Mouse (Mus musculus) embryonic fibroblast, embryonic 13.5 days (primary cell): ENCODE data around the gene Rreb1. TPM values are rescaled to one million over a fixed set of nuclear protein-coding genes. Genes with fewer than 3 reads are reported as not detected.

Experiments used
- H3K27ac ChIP-seq: 2 replicates; pipeline ENCODE4 v1.5.1; 2012; ENCODE audit warnings: low read length, control low read depth, inconsistent platforms; ENCODE audit not compliant: insufficient read depth
- H3K4me1 ChIP-seq: 2 replicates; pipeline ENCODE4 v1.6.1; 2011; ENCODE audit warnings: low read length; ENCODE audit not compliant: control insufficient read depth, insufficient read depth
- H3K4me3 ChIP-seq: 2 replicates; pipeline ENCODE4 v1.5.1; 2011; ENCODE audit warnings: mild to moderate bottlenecking, control low read depth, low read length; ENCODE audit not compliant: insufficient read depth
- CTCF ChIP-seq: IDR thresholded peaks from 2 replicates; pipeline ENCODE4 v1.5.1; 2011; ENCODE audit warnings: mild to moderate bottlenecking, control low read depth, low read length, moderate library complexity, borderline replicate concordance; ENCODE audit not compliant: insufficient read depth
- POLR2A ChIP-seq: IDR thresholded peaks from 2 replicates; pipeline ENCODE4 v1.6.1; 2011; ENCODE audit warnings: low read depth, mild to moderate bottlenecking, control low read depth, low read length, moderate library complexity
- polyA plus RNA-seq: library from polyadenylated mRNA; stranded (reverse); fragments of >200 nt; gene quantifications from 2 replicates; pipeline ENCODE4 v1.2.4, GENCODE M21; 2011; ENCODE audit warnings: low read depth; ENCODE audit not compliant: missing spikeins, insufficient read length

Gene Rreb1
- polyA plus RNA-seq, 1 experiment, result 14.1 TPM

DNA sequence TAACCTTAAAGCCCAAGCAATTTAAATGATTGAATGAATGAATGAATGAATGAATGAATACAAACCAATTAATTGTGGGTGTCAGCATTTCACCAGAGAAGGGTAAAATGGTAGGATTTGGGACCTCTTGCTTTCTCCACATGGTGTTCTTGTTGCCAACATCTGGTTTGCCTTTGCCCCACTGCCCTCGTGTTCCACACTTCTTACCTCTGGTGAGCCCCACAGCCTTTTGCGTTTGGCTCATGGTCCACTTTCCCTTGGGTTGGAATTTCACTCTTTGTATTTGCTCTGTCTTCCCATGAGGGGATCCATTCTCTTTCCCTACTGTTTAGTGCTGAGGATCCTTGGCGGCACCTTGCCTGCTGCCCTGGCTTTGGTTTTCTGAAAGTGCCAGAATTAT is 99.0 kb downstream of the Rreb1 start:
- TF ChIP-seq POLR2A, result no peak
- no peak for TF ChIP-seq CTCF
- peaks cover 11% of the 10 kb centered on the region for H3K4me1 ChIP-seq
- H3K27ac ChIP-seq, result no peak overlapping the region
- no peak overlapping the region for H3K4me3 ChIP-seq

DNA sequence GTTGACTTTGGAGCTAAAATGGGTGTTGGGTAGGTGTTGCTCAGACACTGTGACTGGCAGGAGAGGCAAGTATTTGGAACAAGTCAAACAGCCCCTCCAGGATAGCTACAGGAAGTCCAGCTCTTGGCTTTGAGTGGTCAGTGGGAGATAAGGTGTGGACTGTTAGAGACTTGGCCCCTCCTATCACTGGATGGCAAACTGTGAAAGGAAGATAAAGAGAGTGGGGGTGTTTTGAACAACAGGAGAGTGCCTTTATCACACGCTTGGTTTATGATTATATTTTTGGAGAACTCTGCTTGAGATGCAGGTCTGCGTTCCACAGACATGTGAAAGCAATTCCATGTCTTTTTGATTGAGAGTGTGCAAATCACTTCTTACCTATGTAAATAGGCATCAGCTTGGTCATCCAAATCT is 100.7 kb downstream of the Rreb1 start:
- Histone ChIP-seq H3K27ac (no peak overlapping the region), H3K4me3 (no peak overlapping the region), H3K4me1 (peaks cover 11% of the 10 kb centered on the region)
- TF ChIP-seq POLR2A (no peak), CTCF (no peak)

DNA sequence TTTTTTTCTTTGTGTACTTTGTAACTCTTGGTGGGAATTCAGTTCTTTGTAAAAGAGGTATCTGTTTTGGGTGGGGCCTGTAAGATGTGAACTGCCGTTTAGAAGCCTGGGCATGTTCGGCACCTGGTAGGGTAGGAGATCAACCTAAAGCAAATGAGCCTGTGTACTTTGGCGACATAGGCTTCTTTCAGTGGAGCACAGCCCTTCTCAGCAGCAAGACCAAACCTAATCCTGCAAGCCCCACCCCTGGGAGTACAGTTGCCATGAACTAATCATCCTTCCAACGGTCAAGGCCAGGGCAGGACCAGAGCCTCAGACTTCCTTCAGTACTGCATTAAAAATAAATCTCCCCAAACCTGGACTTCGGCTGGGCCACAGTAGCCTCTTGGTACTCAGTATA is 101.4 kb downstream of the Rreb1 start:
- H3K4me3 ChIP-seq, result no peak overlapping the region
- TF ChIP-seq POLR2A, result no peak
- no peak for TF ChIP-seq CTCF
- no peak overlapping the region for H3K27ac ChIP-seq
- H3K4me1 ChIP-seq, result peaks cover 11% of the 10 kb centered on the region

DNA sequence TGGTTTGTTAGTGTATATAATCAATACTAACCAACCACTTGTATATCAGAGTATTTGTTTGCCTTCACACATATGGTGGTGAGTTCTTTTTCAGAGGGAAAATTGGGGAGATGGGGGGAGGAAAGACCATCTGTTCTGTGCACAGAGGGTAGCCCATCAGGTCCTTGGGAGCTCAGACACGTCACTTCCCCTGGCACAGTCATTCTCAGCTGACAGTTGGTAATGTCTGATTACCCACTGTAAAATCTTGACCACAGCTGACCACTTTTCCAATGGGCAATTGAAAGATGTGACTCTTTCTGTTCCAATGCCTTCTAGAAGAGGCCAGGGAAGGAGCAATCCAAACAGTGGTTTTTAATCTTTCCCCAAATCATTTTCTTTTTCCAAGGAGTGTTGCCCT is 101.8 kb downstream of the Rreb1 start:
- H3K4me1 ChIP-seq, result peaks cover 11% of the 10 kb centered on the region
- no peak for TF ChIP-seq POLR2A
- no peak for TF ChIP-seq CTCF
- H3K4me3 ChIP-seq, result no peak overlapping the region
- H3K27ac ChIP-seq, result no peak overlapping the region

DNA sequence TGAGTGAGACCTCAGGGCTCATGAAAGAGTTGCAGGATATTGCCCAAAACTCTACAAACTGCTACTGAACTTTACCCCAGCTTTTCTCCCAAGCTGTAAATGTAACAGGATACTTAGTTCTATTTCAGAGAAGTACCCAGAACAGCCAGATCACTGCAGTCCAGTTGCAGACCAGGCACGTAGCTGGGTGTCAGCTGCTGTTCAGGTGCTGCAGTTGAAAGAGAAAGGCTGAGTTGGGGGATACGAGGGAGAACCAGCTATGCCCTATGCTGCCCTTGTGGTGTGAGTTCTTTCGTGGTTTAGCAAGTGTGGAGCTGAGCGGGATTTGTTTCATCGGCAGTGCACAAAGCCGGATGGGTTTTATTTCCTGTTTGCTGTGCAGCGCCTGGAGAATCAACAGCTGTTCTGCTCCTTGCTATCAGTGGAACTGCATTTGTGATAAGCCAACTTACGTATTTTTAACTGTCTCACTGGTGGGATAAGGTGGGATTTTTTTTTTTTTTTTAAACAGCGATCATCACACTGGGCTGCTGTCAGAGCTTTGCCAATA is 102.5 kb downstream of the Rreb1 start:
- peaks cover 11% of the 10 kb centered on the region for H3K4me1 ChIP-seq
- TF ChIP-seq CTCF (no peak), POLR2A (no peak)
- H3K4me3 ChIP-seq, result no peak overlapping the region
- H3K27ac ChIP-seq, result no peak overlapping the region

DNA sequence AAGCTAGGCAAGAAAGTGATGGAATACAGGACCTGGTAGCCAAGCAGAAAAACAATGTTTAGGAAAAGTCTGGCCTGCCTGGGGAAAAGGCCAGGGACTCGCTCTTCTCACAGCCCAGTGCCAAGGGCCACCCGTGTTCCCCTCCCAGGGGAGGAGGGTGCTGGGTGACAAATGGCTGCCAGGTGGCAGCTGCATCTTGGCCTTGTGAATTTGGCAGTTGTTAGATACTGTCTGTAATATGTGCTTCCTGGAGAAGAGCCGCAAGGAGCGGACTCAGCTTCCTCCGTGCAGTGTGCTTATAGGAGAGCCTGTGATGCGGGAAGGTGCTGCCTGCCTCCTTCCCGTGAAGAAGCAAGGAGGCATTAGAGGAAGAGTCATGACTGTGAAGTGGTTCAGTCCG is 104.3 kb downstream of the Rreb1 start:
- Histone ChIP-seq H3K4me3 (no peak overlapping the region), H3K27ac (no peak overlapping the region), H3K4me1 (peaks cover 11% of the 10 kb centered on the region)
- TF ChIP-seq CTCF, result no peak
- no peak for TF ChIP-seq POLR2A

DNA sequence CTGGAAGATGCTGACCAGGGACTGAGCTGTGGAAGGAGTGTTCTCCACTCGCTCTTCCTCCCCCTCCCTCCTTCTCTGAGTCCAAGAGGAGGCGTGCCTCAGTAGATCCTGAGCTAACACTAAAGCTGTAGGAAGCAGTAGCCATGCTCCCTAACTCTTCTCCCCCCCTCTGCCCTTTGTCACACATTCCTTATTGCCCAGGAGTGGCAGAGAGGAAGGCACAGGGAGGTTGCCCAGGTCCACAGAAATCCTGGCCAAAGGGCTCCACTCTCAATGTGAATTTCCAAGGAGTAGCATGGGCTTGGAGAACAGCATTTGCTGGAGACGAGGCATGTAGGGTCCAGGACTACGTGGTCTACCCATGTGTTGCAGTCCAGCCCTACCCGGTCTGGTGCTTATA is 104.8 kb downstream of the Rreb1 start:
- Histone ChIP-seq H3K4me3 (no peak overlapping the region), H3K4me1 (peaks cover 11% of the 10 kb centered on the region), H3K27ac (no peak overlapping the region)
- TF ChIP-seq CTCF, result no peak
- no peak for TF ChIP-seq POLR2A

DNA sequence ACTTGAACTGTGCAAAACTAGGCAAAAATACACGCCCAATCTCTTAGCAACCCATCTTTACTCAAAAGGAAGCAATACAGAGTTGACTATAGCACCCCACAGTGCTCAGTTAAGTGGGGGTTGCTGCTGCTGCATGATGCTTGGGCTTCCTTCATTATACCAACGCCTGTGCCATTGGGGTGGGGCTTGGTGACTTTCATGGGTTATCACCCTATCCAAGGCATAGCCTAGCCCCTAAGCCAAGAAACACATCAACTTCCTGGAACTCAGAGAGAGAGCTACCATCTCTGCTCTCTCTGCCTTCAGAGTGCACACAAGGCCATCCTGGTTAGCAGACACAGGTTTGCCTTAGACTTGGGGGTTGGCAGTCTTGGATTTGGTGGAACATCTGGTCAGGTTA is 107.2 kb downstream of the Rreb1 start:
- TF ChIP-seq CTCF (no peak), POLR2A (no peak)
- H3K4me3 ChIP-seq, result no peak overlapping the region
- peaks cover 4% of the 10 kb centered on the region; the same call in 1 of the 2 replicates for H3K4me1 ChIP-seq
- no peak overlapping the region for H3K27ac ChIP-seq

DNA sequence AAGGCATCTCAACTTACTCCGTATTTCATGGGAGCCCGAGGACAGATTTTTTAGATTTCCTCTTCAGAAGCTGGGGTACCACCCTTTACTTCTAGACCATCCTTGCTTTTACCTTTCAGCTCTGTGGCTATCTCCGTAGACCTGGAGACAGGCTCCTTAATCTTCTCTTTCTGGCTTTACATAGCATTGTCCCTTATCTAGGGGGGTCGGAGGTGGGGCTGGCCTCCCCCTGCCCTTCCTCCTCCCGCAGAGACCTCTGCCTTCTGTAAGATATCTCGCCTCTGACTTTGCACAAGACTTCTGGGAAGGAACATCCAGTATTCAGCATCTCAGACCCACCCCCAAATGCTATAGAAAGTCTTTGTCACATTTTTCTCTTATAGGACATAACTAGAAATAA is 107.8 kb downstream of the Rreb1 start:
- H3K4me3 ChIP-seq, result no peak overlapping the region
- no peaks in the 10 kb centered on the region for H3K4me1 ChIP-seq
- TF ChIP-seq CTCF (no peak), POLR2A (no peak)
- H3K27ac ChIP-seq, result no peak overlapping the region

DNA sequence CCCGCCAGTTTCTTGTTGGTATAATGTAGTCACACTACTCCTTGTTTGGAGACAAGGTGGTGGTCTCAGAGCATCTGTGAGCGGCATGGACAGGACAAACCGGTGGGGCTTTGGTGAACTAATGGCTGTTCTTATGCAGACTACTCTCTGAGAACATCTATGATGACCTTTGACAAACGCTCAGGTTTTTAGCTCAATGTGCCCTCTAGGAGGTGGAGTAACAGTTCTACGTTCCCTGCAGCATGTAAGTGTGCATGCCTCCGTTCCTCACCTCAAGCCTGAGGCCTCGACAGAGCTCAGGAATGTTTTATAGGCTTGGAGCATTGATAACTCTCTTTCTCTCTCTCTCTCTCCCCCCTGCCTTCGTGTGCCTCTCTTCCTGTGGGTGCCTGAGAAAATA is 116.6 kb downstream of the Rreb1 start:
- H3K4me3 ChIP-seq, result no peak overlapping the region
- no peak for TF ChIP-seq CTCF
- no peak for TF ChIP-seq POLR2A
- H3K27ac ChIP-seq, result no peak overlapping the region
- no peaks in the 10 kb centered on the region for H3K4me1 ChIP-seq
